Mouse (Mus musculus) G1E (cell line): ENCODE measurements around the gene Fyb.

Experiments used
- CTCF ChIP-seq: IDR thresholded peaks from 2 replicates; pipeline ENCODE4 v1.5.1; 2012; ENCODE audit warnings: low read depth, low read length, inconsistent platforms, mixed read lengths
- GATA1 ChIP-seq: IDR thresholded peaks from 2 replicates; pipeline ENCODE4 v1.6.1; 2012; ENCODE audit warnings: borderline replicate concordance, low read length, inconsistent platforms, mixed read lengths
- POLR2AphosphoS5 ChIP-seq: IDR thresholded peaks from 2 replicates; pipeline ENCODE4 v1.6.1; 2012; ENCODE audit warnings: low read depth, low read length, inconsistent platforms; ENCODE audit not compliant: insufficient replicate concordance

- TF ChIP-seq CTCF, result no peak
- no peak for TF ChIP-seq GATA1
- TF ChIP-seq POLR2AphosphoS5, result no peak
These were observed 90.2 kb downstream of the Fyb start for GRCm38 (mm10) chr15:6612835-6613234.
